Mouse (Mus musculus) CD4-positive helper T cell, adult 2 months (primary cell): ENCODE results near the gene Fgr.
A peak's percentile ranks its signal among the peaks of the same experiment; 100 is the strongest.
"Not testable (repeated sequence)": the region's sequence is repeated elsewhere in the genome, so short reads cannot be mapped to it uniquely, and the experiment has no call there.

Experiments used
- DNase-seq: peaks from one replicate; pipeline ENCODE4 v3.0.0-alpha.2; 2012; ENCODE audit warnings: low read depth, missing footprints, low spot score

The Fgr gene

DNA sequence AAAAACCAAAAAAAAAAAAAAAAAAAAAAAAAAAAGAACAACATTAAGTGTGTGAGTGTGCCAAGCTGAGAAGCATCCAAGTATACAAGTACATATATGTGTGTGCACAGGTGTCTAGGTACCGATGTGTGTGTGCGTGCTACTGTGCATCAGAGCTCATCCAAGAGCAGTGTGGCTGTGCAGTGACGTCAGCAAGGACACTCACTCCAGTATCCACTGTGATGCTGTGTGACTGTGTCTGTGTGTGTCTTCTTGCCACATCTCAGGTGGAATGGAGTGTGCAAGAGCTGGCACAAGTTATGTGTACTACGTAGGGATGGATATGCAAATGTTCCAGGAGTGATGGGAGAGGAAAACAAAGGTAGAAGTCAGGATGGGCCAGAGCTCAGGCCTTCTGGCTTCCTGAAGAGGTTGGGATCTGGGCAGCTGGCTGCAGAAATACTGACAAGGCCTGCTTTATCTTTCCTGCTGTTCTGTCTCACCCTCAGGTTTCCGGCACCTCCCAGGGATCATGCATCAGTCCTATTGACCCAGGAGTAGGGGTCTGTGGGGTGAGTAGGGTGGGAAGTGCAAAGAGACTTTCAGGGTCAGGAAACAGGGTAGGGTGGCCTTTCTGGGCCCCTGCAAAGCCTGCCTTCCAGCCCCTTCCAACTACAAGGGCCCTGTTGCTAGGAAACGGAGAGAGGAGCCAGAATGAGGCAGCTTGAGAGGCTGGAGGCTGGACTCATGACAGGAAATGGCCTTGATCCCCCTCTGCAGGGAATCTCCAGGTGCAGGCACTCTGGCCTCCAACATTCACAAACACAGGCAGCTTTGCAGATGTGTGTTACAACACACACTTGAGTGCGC lies 10.0 kb downstream of the Fgr start:
- DNase-seq: no peak

- no peak for DNase-seq
Measured at GRCm38 (mm10) chr4:132988581-132989355, 14.9 kb downstream of the Fgr start.

DNA sequence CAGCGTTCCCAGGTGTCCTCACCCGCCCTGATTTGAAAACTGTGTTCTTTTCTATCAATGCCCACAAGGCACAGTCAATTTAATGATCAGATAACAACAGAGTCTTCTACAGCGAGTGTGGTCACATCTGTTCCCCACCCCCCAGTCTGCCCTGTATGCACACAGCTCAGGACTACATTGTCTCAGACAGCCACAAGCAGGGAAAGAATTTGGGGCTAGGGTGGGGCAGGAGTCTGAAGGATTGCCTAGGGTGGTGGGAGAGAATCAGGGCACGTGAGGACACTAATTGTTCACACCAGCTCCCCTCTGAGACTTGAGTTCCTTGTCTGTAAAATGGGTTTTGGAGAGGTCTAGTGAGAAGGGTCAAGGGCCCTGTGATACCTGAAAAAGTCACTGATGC lies 19.7 kb downstream of the Fgr start:
- no peak for DNase-seq

GRCm38 (mm10) chr4:132997469-132998237 lies 23.8 kb downstream of the Fgr start:
- DNase-seq: no peak

DNA sequence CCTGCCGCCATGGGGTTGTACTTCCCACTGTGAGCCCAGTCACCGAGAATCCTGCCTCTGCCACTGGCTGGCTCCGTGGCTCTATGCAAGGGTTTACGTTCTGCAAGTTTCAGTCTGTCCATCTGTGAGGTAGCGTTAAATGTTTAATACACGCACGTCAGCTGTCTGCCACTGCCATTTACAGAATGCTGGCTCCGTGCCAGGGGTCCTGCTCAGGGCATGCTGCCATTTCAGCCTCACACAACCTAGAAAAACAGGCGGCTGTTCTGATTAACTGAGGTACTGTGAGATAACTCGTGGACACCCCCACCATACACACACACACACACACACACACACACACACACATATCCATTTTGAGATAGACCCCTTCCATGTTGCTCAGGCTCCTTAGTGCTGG lies 29.0 kb downstream of the Fgr start:
- DNase-seq: no peak

GRCm38 (mm10) chr4:133003316-133004018 lies 29.6 kb downstream of the Fgr start:
- no peak for DNase-seq

DNA sequence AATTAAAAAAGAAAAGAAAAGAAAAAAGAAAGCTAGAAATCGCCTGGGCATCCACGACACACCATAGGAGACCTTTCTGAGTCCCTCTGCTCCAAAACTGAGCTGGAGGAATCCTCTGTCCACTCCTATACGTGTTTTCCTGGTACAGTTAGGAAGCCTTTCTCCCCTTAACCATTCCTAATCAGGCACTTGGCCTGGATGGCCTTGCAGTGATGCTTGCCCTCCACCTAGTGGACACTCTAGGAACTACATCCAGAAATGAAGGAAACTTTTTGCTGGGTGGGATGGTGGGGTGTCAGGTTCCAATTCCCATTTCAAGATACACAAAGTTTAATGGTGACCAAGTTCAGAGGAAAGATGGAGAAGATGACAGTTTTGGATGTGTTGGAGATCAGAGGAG lies 31.3 kb downstream of the Fgr start:
- peak; percentile 77 for DNase-seq

GRCm38 (mm10) chr4:133005885-133006451 lies 32.1 kb downstream of the Fgr start:
- DNase-seq: not testable (repeated sequence)

GRCm38 (mm10) chr4:133007513-133008380 lies 33.9 kb downstream of the Fgr start:
- DNase-seq: no peak

- DNase-seq: peak; percentile 58
Measured at GRCm38 (mm10) chr4:133009131-133009530, 35.2 kb downstream of the Fgr start.

DNA sequence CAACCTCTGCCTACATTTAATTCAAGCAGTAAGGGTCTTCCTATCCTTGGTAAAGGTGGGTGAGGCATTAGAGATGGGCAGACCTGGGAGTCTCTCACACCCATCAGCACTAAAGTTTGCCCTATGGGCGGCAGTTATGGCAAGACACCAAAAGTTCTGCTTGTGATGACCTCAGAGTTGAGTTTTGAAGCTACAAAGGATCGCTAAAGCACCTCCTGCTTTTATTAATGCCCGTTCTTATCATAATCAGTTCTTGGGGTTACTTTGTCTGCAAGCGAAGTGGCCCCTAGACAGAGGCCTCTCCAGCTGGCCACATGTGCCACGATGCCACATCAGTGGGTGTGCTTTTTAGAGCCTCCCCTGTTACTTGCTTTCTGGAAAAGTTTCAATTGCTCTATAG lies 35.8 kb downstream of the Fgr start:
- DNase-seq: no peak

- no peak for DNase-seq
Measured at GRCm38 (mm10) chr4:133010611-133011010, 36.7 kb downstream of the Fgr start.

DNA sequence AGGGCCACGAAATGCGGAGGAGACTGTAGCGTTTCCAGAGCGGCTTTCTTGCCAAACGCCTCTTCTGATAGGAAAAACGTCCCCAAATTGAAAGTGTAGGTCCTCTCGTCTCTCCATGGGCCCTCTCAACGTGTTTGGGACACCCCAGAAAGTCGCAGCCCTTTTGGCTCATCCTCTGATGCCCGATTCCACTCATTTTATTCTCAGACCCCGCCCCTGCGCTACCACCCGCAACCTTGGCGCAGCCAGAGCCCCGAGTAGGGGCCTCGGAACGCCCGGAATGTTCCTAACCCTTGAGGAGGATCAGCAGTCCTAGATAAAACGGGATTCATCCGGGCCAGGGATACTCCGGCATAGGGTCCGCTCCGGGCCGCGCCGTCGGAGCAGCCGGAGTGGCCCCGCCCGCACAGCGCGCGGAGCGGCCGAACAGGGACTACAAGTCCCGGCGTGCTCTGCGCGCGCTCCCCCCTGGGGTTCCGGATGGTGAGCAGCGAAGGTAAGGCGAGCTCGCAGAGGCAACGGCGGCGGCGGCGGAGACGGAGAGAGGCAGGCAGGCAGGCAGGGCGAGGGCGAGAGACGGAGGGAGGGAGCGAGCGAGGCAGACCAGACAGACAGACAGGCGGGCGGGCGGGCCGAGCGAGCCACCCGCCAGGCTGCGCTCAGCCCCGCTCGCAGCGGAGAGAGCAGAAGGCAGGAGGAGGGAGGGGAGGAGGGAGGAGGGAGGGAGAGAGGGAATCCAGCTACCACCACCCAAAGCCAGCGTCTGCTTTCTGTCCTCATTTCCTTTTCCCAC lies 37.3 kb downstream of the Fgr start, which contains the start of gene Ahdc1:
Ahdc1 (plus strand) TSS at position 233 of the 793 bp plus-strand sequence.
- peak; percentile 94 for DNase-seq

GRCm38 (mm10) chr4:133011821-133012775 lies 38.2 kb downstream of the Fgr start:
- DNase-seq: peak; percentile 65

DNA sequence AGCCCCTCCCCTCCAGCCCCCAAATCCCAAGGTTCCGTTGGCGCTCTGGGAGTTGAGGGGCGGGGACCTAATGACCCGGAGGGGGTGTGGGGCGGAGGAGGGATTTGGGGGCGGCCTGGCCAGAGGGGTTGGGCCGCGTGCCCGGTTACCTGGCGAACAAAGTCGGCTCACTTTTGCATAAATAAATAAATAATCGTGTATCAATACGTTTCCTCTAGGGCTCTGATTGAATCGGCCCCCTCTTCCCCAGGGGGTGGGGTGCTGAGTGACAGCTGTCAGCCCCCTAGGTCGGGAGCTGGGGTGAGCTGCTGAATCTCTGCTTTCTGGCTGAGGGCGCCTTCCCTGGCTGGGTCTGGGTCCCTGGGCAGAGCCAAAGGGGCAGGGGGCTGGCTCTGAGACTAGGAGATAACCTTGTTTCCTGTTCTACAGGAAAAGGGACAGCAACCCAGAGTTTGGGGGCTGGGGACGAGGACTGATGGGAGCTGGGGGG lies 38.9 kb downstream of the Fgr start:
- peak; percentile 49 for DNase-seq

GRCm38 (mm10) chr4:133013266-133013891 lies 39.5 kb downstream of the Fgr start:
- peak; percentile 62 for DNase-seq

GRCm38 (mm10) chr4:133014088-133014487 lies 40.2 kb downstream of the Fgr start:
- DNase-seq: no peak
